Mouse (Mus musculus) urinary bladder, postnatal 4 days (tissue): ENCODE data around the gene Gm15093.
"Not testable (repeated sequence)": the region's sequence is repeated elsewhere in the genome, so short reads cannot be mapped to it uniquely, and the experiment has no call there.

ENCODE experiments used
- DNase-seq, 2 experiments: peaks; one replicate each; pipeline ENCODE4 v3.0.0; 2021 to 2022; ENCODE audit warnings: low spot score in 2 of 2

Gm15093 gene

GRCm38 (mm10) chrX:149272077-149272476 is at the start of gene Gm15093:
Gene Gm15093, plus strand, starts transcription at chrX:149272377.
- not testable (repeated sequence) for DNase-seq
